Mouse (Mus musculus): ENCODE measurements at regions not wholly inside any gene's neighbourhood (a gene's known extent, or its start where the extent isn't known, plus 50 kb on each side); places are given as distances from the start of the nearest gene placed in this dataset.
A peak's percentile ranks its signal among the peaks of the same experiment; 100 is the strongest.
"Not testable (repeated sequence)": the region's sequence is repeated elsewhere in the genome, so short reads cannot be mapped to it uniquely, and the experiment has no call there.

DNA sequence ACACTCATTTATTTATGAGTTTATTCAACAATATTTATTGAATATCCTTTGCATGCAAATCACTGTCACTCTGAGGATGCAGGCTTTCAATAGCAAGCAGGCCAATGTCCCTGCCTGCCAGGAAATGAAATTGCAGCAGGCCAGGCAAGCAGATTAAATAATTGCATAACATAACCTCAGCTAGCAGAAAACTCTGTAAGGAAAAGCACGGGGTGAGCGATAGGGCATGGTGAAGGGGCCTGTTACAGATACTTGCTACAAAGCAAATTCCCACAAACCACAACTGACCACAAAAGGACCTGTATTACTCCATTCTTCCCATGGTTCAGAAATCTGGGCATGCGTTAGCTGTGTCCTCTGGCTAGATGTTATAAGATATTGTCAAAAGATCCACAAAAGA is 509.8 kb downstream of the Bnc2 start:
- DNase-seq, result no peak

DNA sequence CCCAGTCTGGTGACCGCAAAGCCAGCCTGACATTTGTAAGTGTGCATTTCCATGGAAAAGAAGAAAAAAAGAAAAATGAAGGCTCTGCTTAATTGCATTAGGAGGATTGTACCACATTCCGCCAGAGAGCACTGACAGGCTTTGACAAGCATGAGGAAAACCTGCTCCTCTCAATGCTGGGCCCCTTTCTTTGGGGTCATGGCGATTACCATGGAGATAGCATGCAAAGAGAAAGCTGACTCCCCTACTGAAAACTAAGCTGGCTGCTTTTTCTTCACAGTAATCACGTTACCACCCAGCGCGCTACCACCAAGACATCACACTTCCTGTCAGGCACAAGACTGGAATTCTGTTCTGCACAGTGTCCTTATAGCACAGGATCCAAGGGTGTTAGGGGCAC is 502.2 kb downstream of the Bnc2 start:
- no peak for DNase-seq

DNA sequence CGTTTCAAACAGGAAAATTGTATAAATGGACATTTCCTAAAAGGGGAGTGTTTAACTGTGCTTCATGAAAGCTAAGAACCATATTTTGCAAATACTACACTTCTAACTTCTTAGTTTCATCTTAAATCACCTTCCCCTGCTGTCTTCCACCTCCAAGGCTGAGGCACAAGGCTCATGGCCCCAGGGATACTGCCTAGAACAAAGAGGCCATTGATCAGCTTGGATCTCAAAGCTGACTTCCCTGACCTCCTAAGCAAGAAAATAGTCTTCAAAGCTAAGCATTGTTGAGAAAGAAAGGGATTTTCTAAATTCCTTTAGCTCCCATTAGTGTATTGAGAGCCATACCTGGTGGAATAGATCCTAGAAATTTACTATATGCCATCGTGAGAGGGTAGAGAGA is 501.6 kb downstream of the Bnc2 start:
- no peak for DNase-seq

DNA sequence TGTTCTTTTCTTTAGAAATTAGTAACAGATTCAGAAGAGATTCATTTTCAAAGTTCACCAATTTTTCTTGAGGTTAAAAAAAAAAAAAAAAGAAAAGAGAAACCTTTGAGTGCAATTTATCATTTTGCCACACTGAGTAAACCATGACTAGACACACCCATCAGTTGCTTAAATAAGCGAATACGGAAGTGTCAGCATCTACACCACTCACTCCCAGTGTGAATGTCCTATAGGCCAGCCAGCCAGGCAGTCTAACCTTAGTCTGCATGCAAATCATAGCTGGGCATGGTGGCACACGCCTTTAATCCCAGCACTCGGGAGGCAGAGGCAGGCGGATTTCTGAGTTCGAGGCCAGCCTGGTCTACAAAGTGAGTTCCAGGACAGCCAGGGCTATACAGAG is 498.6 kb downstream of the Bnc2 start:
- not testable (repeated sequence) for DNase-seq

DNA sequence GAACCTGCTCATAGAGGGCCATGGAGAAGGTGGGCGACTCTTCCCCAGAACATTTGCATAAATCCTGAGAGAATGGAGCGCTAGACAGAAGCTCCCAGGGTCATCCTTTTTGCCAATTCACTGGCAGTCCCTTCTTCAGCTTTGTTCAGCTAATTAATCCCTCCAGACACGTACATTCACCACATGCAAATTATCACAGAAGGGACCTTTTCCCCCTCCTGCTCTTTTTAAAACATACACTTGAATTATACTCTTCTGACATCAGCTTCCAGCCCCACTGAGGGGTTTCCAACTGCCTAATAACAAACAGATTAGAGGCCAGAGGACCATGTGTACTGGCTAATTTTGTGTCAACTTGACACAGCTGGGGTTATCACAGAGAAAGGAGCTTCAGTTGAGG is 497.2 kb downstream of the Bnc2 start:
- no peak for DNase-seq

DNA sequence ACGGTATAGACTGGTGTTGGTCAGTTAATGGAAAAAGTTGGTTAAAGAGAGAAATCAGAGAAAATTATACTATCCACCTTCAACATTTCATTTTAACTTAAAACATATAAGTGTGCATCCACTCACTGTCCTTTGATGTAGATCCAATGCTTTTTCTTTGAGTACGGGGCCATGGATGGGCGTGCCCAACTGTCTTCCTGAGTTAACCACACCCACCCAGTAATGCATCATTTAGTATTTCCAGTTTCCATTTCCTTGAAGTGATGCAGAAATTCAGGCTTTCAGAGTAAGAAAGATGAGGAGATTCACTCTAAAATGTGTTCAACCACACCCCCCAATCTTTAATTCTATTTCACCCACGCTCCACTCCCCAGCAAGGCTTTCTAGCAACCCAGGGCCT is 490.6 kb downstream of the Bnc2 start:
- DNase-seq, result no peak

DNA sequence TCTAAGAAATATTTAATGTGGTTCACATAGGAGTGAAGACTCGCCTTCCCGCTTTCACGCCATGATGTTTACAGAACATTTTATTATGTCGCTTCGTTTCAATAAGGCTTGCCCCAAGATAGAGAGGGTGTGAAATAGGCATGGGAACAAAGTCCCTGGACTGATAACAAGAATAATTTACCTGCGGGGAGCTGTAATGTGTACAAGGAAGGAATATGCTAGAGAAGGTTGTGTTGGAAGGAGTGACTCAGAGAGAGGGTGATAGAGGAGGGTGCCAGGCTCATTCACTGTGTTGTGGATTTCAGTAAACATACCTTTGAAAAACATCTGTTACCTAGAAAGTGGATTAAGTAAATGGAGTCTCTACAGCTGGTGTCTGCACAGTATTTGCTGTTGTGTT is 490.2 kb downstream of the Bnc2 start:
- no peak for DNase-seq

DNA sequence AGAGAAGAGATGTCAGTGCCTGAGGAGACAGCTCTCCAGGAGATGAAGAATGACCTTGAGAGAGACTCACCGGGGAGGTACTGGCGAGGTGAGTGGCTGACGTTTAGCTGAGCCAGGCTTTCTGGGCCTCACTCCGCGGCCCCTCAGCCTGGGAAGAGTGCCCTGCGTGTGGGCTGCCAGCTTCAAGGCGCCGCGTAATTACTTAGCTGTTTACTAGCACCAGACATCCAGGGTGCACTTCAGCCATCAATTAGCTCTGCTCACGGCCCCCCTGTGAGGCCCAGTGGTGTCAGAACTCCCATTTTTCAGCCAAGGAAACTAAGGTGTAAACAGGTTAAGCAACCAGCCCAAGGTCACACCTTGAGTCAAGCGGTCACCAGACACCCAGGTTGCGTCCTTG is 485.8 kb downstream of the Bnc2 start:
- DNase-seq, result no peak

DNA sequence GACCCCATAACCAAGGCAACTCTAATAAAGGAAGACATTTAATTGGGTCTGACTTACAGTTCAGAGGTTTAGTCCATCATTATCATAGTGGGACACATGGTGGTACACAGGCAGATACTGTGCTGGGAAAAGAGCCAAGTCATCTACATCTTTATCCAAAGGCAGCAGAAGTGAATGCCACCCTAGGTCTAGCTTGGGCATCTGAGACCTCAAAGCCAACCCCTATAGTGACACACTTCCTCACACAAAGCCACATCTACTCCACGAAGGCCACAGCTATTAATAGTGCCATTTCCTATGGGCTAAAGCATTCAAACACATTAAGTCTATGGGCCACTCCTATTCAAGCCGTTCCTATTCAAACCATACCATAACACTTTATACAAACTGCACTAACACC is 483.8 kb downstream of the Bnc2 start:
- DNase-seq, result no peak

DNA sequence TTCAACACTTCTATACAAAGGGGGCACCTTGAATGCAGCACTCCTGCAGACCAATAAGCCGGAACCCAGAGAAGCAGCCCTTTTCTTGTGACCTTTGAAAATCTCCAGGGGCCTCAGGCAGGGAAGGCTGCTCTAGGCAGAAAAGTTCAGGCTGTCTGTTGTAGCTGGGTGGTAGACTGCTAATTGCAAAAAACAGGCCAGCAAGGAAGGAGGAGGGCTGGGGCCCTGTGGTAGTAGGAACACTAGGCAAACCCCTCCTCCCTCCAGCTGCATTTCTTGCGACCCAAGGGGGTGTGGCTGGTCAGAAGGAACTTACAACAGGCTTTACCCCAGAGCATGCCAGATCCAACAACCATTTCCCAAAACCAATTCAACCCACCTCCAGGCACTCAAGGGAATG is 482.8 kb downstream of the Bnc2 start:
- DNase-seq, result no peak

DNA sequence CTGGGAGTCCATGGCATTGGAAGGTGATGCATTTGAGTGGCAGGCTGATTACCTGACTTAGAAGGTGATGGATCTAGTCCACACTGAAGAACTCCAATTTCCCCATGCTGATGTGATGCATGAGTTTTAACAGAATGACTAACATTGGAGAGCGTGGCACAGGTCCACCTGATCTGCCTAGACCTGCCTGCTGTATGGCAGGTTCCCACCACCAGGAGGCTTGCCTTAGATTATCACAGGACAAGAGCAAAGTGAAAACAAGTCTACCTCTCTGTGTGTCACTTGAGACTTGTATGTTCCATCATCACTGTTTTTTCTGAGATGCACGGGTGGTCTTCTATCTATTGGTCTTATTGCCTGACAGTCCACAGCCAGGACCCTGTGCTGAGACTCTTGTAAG is 478.3 kb downstream of the Bnc2 start:
- DNase-seq, result no peak

DNA sequence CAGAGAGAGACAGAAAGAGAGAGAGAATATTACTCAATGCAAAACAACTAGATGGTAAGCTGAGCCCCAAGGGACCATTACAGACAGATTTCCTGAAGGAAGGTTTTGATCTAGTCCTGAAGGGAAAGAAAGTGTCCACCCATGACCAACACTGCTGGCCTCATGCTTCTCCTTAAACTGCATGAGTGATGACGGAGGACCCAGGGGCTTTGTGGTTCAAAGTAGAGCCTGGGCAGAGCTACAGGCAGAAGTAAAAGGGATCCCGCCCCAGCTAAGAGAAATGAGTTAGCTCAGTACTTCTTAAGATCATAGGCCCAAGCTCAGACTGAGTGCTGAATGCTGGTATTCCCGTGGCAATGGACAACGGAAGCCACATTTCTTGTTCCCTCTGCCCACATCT is 476.9 kb downstream of the Bnc2 start:
- no peak for DNase-seq

DNA sequence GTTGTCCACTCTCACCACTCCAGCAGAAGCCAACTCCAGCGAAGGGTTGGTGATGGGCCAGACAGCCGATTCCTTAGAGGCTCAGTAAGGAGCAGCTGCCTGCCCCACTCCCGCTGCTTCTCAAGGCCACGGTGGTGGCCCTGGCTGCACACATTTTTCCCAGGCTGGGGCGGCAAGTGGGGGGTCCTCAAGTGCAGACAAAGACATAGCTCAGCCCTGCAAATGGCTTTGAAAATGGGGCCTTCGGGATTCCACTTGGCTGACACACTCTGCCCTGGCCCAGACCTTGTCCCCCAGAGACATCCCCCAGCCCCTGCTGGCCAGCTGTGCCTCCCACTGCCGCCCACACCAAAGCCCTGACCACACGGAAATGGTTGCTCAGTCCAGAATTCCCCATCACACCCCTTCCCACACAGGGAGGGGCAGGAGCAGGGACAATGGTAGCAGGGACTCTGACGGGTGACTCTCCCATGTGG is 475.9 kb downstream of the Bnc2 start:
- peak; percentile 74 for DNase-seq

DNA sequence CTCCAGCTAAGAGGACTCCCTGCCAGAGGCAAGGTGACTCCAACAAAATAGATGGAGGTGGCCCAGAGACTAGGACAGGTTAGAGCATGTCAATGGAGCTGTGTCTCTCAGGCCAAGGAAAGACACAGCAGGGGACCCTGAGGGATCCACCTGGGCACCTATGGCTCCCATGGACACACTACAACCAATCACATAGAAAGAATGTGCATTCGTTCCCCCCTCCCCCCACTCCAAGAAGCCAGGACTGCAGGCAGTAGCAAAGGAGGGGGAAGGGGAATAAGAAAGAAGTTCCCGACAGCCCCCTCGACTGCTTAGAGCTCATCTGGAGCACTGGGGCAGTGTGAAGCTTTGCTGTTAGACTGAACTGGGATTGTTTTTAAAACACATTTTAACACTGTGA is 474.1 kb downstream of the Bnc2 start:
- no peak for DNase-seq

DNA sequence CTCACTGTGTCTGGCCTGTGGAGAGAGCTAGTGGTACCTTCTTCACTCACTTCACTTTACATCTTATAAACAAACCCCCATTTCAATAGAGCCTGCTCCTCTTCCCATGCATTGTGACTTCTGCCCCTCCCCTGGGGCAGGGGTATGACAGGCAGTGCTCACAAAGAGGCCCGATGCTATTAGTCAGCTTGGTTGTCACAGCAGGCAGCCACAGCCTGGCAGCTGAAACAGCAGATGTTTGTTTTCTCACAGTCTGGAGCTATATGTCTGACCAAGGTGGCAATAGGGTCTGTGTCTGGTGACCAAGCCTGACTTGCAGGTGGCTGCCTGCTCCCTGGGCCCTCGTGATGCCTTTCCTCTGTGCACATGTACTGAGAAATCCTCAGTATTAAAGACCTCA is 472.8 kb downstream of the Bnc2 start:
- DNase-seq, result no peak

DNA sequence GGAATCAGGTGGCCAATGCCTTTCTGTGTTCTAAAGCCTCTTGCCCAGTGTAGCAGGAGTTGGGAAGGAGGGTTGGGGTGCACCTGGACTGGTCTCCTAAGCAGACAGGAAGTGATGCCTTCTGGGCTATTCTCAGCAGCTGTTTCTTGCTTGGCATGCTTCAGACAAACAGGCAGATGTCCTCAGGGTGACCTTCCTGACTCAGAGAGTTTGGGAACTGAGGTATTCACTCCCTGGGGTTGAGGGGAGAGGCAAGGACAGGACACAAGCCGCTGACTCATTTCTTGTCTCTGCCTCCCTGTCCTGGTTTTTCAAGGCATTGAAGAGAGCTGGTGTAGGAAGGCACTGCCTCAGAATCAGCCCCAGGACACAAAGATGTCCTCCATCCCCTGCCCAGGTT is 471.4 kb downstream of the Bnc2 start:
- no peak for DNase-seq

DNA sequence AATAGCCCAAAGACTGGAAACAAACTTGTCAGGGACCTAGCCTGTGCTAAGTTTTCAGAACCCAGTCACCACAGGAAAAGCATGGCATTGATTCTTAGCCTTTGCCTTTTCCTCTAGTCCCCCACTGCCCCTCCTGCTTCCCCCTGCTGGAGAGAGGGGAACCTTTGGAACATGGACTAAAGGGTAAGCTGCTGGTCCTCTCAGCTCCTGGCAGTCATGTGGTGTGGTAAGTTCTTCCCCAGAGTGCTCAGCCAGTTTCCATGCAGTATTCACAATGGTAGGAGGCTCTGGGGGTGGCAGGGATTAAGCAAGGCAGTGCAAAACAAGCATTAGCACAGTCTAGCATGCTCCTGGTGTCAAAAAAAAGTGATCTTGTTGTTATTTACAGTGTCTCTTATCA is 470.3 kb downstream of the Bnc2 start:
- no peak for DNase-seq

DNA sequence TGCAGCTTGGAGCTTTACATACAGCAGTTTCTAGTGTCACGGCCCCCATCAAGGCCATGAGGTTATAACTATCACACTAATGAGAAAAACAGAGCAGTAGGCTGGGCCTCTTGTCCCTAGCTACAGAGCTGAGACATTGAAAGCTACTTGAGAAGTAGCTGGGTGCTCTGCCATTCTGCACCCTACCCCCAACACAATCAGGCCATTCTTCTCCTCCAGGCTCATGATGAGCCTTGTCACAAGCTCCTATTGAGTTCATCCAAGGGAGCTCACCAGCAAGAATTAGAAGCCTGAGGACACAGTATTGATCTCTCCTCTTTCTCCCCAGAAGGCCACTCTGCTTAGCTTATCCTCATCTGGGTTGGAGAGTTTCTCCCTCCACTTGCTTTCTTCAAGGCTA is 466.9 kb downstream of the Bnc2 start:
- no peak for DNase-seq

DNA sequence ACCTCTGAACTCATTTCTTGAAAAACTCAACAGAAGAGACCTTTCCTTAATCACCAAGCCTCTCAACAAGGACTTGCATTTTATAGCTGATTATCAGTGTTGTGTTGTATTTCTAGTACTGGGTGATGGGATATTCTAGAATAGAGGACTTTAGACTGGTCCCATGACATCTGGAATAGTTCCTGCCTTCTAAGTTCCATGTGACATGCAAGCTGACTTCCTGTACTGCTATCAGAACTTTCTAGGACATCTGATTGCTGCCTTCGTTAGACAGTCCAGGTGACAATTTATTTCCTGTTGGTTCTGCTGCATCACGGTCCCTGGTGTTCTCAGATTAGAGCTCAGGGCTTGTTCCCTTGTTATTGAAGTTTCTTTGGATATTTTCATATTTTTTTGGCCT is 465.5 kb downstream of the Bnc2 start:
- DNase-seq, result no peak

DNA sequence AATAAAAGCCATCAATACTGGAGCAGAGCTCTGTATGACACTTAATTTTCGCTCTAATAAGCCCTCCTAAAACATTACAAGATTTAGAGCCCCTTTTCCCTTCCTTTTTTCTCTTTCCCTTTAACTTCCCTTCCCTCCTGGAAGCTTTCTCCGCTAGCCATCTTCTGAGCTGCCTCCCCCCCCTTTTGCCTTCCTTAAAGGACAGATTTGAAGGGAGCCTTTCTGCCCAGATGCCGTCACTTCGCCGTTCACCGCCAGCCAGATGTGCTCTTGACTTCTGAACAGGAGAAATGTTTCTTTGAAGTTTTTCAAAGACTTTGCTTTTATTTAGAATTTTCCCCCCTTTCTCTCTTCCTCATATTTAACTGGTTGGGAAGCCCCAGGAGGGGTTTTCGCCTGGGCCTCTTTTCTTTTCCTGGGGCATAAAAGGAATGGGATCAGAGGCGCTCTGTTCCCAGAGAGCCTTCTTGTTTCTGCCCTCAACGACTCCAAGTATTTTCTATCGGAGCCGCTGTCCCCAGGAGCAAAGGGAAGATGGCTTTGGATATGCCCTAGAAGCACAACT is 463.7 kb downstream of the Bnc2 start:
- no peak for DNase-seq

DNA sequence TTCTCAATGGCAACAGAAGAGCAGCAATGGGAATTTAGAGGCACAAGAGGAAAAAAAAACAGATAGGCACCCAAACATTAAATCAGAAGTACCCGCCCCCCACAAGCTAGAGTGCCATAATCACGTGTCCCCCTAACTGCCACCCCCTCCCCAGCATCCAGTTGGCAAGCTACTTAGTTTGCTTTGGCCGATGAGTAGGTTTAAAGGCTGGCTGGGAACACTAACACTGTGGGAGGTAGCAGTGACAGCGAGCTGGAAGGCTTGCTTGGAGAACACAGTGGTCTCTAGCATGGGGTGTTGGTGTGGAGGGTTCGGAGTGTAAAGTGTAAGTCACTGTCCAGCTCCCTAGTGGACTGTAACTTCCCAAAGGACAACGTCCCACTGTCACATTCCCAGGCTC is 463.1 kb downstream of the Bnc2 start:
- DNase-seq, result no peak

DNA sequence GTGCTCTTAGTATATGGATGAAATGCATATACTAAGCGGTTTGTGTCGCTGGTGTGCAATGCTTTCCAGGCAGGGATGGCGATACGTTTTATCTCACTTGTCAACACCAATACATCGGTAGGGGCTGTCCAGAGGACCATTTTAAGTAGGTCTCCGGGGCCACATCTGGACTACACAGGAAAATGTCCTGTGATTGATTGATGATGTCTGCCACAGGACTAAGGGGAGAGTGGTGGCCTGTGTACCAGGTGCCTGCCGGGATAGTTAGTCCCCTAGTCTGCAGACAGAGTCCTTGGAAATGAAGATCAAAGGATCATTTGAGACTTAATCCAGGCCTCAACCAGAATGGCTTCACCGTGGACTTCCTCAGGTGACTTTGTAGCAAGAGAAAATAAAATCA is 460.6 kb downstream of the Bnc2 start:
- DNase-seq, result no peak

DNA sequence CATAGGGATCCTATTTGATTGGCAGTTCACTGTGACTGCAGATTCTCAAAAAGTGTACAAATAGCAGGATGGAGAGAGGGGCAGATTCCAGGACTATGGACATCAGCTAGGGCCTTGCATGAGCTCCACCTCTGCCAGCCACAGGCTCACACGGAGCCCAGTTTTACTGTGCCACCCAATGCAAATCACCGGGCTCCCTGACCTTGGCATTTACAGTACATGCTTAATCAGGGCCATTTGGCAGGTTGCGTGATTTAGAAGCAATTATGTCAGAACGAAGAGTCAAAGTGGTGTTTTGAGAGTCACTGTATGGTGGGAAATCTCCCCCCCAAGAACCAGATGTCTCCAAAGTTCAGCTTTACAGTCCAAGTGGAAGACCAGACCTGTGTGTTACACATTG is 456.1 kb downstream of the Bnc2 start:
- DNase-seq, result no peak

DNA sequence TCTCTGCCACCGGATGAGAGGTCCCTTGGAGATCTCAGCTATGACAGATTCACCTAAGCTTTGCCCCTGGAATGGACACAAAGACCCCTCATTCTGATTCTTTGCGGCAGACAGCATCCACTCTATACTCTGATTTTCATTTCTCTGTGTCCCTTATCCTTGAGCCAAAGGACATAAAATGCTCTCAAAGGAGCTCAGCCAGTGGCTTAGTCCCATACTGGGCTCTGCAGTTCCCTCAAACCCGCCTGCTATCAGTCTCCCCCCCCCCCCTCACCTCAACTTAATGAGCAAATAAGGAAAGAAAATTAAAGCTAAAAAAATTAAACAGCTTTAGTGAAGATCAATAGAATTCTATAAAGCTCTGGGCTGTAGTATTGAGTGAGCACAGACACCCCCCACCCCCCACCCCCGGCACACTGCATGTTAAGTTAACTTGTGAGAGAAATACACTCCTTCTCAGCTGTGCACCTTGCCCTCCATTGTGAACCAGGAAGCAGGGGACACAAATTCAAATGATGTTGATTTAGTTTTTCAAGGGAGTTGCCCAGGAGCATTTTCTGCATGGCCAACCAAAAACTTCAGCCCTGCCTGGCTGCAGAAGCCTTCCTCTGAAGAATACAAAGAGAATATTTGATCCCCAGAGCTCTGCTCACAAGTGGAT is 452.9 kb downstream of the Bnc2 start:
- no peak for DNase-seq

DNA sequence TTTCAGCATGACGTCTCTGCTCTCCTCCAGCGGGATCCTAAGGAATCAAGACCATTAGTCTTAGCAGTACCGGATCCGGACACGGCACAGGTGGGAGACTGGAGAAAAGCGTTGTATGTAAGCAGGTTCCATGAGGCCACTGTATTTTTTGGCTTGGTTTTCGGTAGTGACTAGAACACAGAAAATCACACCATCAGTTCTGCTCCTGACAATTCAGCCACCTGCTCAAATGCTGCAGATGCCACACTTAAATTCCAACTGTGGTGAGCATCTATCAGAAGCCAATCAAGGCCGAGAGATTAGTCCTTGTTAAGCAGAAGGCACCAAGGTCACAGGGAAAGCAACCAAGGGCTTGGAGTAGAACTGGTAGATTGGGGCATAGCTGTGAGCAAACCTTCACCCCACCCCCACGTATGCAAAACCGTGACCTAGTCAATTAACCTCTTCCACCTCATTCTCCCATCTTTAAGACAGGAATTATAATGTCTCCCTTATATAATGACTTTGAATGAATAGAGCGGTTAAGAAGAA is 452.2 kb downstream of the Bnc2 start:
- DNase-seq, result no peak

All from heart, postnatal 4 days (tissue).